Mouse (Mus musculus): ENCODE measurements around the gene Parp3.

GRCm38 (mm10) chr9:106478101-106478500 lies 1.4 kb upstream of the Parp3 start:
- TF ChIP-seq CTCF (IDR thresholded peaks at IDR 0.05; ENCODE audit: control insufficient read depth, insufficient read depth, insufficient read length) (no peak), USF1 (IDR thresholded peaks at IDR 0.05; ENCODE audit: low read depth) (no peak), CEBPB (IDR thresholded peaks at IDR 0.05; ENCODE audit: low read depth) (no peak), MAX (IDR thresholded peaks at IDR 0.05) (no peak), MYOD1 (IDR thresholded peaks at IDR 0.05; ENCODE audit: control insufficient read depth, insufficient read length, low read depth) (no peak)
